Mouse (Mus musculus): Measurements from ENCODE around the gene Pef1.

DNA sequence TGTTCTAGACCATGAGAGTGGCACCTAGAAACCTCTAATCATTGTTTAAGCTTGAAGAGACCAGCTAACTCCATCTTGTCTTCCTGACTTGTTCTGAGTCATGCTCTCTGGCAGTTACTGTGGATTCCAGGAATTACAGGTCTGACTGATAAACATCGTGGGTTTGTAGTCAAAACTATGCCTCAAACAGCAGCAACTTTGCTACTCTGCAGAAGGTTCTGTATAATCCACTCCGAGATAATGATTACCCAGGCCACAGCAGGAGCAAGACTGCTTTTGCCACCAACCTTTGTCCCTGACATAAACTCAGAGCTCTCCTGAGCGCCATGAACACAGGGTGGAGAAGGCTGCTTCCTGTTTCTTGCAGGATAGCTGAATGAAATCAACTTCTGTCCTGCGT lies 2.2 kb downstream of the Pef1 start:
- no peak for TF ChIP-seq CHD2 (IDR thresholded peaks at IDR 0.05; ENCODE audit: low read depth, low read length)
- TF ChIP-seq HCFC1 (IDR thresholded peaks at IDR 0.05; ENCODE audit: borderline replicate concordance, insufficient read depth, low read length) = no peak
- no peak for TF ChIP-seq MAFK (IDR thresholded peaks at IDR 0.05; ENCODE audit: insufficient read depth, low read depth, low read length)
- TF ChIP-seq ZC3H11A (IDR thresholded peaks at IDR 0.05; ENCODE audit: borderline replicate concordance, low read depth, low read length) = no peak
- no peak for TF ChIP-seq ZNF384 (IDR thresholded peaks at IDR 0.05; ENCODE audit: low read depth, low read length)
